Mouse (Mus musculus): Measurements from ENCODE around the gene Trub1.

Gene Trub1

DNA sequence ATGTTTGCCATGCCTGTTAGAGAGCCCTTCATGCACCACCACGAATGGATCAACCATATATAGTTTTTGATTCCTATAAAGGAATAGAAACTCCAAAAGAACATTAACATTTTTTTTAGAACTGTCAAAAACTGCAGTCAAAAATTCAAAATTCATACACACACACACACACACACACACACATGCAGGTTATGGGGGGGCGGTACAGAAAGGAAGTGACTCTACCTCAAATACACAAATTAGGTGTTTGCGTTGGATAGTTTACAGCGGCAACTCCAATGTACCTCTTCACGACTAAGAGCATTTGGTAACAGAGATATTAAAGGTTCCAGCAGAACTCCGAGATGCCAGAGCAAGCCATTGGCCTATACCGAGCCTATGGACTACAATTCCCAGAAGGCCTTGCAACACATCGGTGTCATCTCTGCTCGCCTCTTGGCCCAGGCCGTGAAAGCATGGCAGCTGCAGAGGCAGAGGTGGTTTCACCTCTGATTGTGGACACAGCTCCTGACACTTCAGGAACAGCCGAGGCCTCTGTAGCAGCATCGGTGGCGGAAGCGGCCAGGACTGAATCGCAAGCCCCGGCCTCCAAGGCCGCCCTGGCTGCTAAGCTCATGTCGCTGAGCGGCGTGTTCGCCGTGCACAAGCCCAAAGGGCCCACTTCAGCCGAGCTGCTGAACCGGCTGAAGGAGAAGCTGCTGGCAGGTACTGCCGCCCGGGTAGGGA, at the start of gene Trub1:
TSS of gene Trub1 (plus strand) at position 421 of the 726 bp plus-strand sequence.
- peak; percentile 70 to 77 for DNase-seq (ENCODE audit: low spot score in 2 of 2)

DNA sequence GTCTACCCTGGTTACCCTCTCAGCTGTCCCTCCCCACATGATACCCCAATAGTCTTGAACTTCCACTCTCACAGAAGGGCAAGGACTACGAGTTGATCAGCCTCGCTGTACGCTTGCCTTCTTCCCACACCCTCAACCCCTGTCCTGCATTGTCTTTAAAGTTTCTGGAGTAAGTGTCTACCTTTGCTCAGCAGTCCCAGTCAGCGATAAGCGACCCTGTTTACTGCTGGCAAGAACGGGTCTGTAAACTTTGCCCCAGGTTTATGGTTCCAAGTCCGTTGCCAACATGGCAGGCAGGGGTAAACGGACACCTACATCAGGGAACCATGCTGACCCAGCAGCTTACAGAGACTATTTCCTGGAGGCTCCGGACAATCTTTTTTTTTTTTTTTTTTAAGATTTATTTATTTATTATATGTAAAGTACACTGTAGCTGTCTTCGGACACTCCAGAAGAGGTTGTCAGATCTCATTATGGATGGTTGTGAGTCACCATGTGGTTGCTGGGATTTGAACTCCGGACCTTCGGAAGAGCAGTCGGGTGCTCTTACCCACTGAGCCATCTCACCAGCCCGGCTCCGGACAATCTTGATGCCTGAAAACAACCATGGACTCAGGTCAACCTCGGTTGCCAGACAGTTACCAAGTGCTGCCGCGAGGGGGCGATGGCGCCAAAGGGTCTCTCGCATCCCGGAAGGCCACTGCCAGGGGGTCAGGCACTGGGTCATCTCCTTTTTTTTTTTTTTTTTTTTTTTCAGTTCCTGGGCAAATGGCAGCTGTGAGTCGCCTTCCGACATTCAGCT, 48.8 kb upstream of the Trub1 start:
- peak; percentile 30 to 55 for DNase-seq (ENCODE audit: low spot score in 2 of 2)

DNA sequence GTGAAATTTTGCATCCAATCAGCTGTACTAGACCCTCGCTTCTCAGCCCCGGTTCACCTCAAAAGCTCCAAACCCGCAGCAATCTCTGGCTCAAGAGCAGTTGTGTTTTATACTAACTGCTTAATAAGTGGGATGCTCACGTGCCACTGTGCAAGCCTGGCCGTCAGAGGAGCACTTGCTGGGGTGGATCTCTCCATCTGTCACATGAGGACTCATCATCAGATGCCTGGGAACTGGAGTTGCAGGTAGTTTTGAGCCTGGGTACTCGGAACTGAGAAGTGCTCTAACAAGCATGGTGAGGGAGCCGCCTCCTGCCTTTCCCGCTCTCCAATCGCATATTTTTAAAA, 48.2 kb upstream of the Trub1 start:
- DNase-seq (ENCODE audit: low spot score in 2 of 2), result no peak

DNA sequence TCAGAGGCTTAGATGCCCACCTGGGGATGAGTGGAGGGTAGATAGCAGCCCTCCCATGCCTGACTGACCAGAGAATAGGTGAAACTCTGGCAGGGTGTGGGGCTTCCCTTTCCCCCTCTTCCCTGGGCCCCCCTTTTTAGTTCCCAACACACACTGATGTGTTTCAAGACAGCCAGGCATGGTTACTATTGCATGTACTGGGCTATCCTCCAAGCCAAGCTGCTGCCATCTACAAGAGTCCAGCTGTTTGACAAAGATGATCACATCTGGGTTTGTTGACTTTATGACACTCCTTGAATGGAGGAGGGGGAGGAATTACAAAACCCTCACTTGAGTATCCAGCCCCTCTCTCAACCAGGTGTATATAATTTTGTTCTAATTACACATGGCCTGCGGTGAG, 44.8 kb upstream of the Trub1 start:
- DNase-seq (ENCODE audit: low spot score in 2 of 2), result no peak

DNA sequence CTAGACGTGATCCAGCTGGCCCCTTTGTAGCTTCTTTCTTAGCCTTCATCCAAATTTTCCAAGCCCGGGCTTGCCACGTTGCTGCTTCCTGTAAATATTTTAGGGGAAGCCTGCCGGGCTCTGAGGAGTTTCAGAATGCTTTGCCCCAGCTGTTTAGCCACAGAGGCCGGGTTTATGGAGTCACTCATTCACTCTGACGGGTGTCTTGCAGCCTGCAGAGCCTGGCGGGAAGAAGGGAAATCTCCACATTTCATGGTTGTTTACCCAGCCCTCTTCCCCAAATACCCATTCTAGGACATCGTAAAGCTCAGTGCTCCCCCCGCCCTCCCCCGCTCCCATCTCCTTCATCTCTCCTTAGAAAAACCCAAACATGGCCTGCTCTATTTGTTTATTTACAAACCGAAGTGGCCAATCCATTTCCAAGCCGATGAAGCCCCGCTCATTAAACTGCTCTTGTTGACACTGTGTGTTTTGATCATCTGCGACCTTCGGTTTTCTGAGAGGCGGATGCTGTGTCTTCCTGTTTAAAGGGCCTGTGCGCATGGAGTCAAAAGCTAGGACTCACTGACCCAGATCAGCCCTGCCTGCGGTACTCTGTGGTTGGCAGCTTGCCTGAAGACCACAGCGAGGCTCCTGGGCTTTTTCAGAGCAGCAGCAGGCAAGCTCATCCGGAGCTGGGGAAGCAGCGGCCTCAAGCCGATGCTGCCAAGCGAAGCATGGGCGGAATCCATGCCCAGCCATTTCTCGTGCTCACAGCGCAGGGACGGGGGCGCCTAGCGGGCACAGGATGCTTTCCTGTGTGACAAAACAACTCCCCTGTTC, 41.1 kb upstream of the Trub1 start:
- peak; percentile 14 to 38 for DNase-seq (ENCODE audit: low spot score in 2 of 2)

GRCm38 (mm10) chr19:57413170-57413569, 39.5 kb upstream of the Trub1 start:
- no peak for DNase-seq (ENCODE audit: low spot score in 2 of 2)

- DNase-seq (ENCODE audit: low spot score in 2 of 2), result peak in 1 of 2 experiments; percentile 10
Measured at GRCm38 (mm10) chr19:57413918-57414317, 38.8 kb upstream of the Trub1 start.

GRCm38 (mm10) chr19:57415031-57415807, 37.5 kb upstream of the Trub1 start:
- DNase-seq (ENCODE audit: low spot score in 2 of 2), result no peak

GRCm38 (mm10) chr19:57417800-57418580, 34.7 kb upstream of the Trub1 start:
- no peak for DNase-seq (ENCODE audit: low spot score in 2 of 2)

DNA sequence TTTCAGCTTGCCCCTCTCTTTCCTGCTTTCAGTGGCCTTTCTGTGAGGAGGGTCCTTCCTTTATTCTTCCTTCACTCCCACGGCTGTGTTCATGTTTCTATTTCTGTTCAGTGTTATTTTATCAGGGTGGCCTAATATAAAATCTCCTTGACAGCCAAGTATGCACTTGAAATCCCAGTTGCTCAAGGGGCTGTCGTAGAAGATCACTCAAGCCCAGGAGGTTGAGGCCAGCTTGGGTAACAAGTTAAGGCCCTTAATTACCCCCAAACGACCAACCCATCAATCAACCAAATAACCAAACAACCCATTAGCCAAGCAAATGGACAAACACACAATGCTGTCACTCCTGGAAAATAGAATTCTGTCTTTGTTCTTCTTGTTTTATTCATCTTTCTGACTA, 29.3 kb upstream of the Trub1 start:
- DNase-seq (ENCODE audit: low spot score in 2 of 2), result no peak

DNA sequence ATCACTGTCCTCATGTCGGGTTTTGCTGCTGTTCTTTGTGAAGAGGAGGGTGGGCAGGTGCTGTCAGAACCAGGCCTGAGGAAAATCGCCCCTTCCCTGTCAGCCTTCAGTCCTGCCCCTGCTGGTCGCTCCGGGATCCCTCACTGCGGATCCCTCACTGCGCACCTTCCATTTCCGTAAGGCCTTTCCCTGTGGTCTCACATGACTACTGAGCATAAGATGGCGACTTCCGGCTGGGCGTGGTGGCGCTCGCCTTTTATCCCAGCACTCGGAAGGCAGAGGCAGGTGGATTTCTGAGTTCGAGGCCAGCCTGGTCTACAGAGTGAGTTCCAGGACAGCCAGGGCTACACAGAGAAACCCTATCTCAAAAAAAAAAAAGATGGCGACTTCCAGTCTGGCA, 27.4 kb upstream of the Trub1 start:
- no peak for DNase-seq (ENCODE audit: low spot score in 2 of 2)

- DNase-seq (ENCODE audit: low spot score in 2 of 2), result no peak
Measured at GRCm38 (mm10) chr19:57426841-57427240, 25.9 kb upstream of the Trub1 start.

- DNase-seq (ENCODE audit: low spot score in 2 of 2), result no peak
Measured at GRCm38 (mm10) chr19:57427756-57428438, 24.8 kb upstream of the Trub1 start.

DNA sequence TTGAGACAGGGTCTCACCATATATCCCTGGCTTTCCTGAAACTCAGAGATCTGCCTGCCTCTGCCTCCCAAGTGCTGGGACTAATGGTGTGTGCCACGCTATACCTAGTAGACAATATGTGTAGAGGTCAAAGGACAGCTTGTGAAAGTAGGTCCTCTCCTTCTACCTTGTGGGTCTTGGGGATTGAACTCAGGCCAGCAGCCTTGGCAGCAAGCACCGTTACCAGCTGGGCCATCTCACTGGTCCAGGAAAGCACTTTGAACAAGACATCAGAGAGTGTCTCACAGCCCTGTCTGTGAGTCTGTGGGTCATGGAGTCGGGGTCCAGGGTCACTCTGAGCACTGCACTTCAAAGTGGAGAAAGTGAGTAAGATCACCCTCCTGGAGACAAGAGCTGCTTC, 24.1 kb upstream of the Trub1 start:
- no peak for DNase-seq (ENCODE audit: low spot score in 2 of 2)

DNA sequence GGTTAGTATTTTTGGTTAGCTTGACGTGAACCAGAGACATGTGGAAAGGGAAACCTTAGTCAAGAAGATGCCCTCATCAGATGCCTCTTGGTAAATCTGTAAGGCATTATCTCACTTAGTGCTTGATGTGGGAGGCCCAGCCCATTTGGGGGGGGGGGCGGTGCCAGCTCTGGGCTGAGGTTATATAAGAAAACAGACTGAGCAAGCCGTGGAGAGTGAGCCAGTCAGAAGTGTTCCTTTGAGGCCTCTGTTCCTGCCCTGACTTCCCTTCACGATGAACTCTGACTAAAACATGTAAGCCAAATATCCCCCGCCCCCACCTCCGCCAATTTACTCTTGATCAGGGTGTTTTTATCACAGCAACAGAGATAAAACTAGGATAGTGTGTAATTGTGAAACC, 22.8 kb upstream of the Trub1 start:
- DNase-seq (ENCODE audit: low spot score in 2 of 2), result peak in 1 of 2 experiments; percentile 26

- DNase-seq (ENCODE audit: low spot score in 2 of 2), result no peak
Measured at GRCm38 (mm10) chr19:57431476-57431875, 21.2 kb upstream of the Trub1 start.

GRCm38 (mm10) chr19:57434024-57434423, 18.7 kb upstream of the Trub1 start:
- DNase-seq (ENCODE audit: low spot score in 2 of 2), result no peak

- DNase-seq (ENCODE audit: low spot score in 2 of 2), result no peak
Measured at GRCm38 (mm10) chr19:57436586-57437021, 16.1 kb upstream of the Trub1 start.

DNA sequence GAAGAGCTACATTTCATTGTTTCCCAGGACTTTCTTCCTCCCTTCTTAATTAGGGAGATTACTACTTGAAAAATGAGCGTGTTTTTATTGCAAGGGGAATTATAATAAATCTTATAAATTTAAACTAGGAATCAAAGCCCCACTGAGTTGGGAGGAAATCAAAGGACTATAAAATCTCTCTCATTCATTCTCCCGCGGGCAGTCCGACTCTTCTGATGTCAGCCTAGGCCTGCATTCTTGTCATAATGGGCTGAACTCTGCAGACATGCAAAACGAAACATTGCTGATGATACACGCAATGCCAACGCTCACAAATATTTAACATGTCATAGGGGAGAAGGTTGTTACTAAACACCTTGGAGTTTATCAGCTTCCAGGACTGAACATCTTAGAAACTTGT, 15.7 kb upstream of the Trub1 start:
- no peak for DNase-seq (ENCODE audit: low spot score in 2 of 2)

- DNase-seq (ENCODE audit: low spot score in 2 of 2), result no peak
Measured at GRCm38 (mm10) chr19:57439296-57439695, 13.4 kb upstream of the Trub1 start.
